Mouse (Mus musculus) E14TG2a.4 (cell line): ENCODE data around the gene Ccdc57.

Source experiments
- CTCF ChIP-seq: conservative IDR thresholded peaks from 2 replicates; pipeline ENCODE4 v1.5.1; 2014; ENCODE audit warnings: low read length
- NANOG ChIP-seq: IDR thresholded peaks from 2 replicates; pipeline ENCODE4 v1.6.1; 2014; ENCODE audit warnings: borderline replicate concordance, low read length, mixed read lengths
- POU5F1 ChIP-seq: IDR thresholded peaks from 2 replicates; pipeline ENCODE4 v1.6.1; 2014; ENCODE audit warnings: low read length, borderline replicate concordance

- no peak for TF ChIP-seq CTCF
- TF ChIP-seq POU5F1: no peak
- TF ChIP-seq NANOG: no peak
Measured at GRCm38 (mm10) chr11:120961594-120961993, 28.9 kb upstream of the Ccdc57 start.
